Comparison of ENCODE assay signal across 8 mouse cellular contexts in genomic region chr15:102073559-102074069, GRCm38 (mm10). TPM values are rescaled to one million over a fixed set of nuclear protein-coding genes. Genes with fewer than 3 reads are reported as not detected.
A peak's percentile ranks its signal among the peaks of the same experiment; 100 is the strongest.
DNase-seq lines count a peak whose midpoint lies in the region; ATAC-seq lines count a peak whose summit lies in the region.

Eif4b (plus strand) TSS chr15:102073773.

- H3K27me3 ChIP-seq in hindbrain, embryonic 11.5 days (ENCODE audit: control insufficient read depth, insufficient read depth, low read length), result no peaks in the 10 kb centered on the region

- H3K9ac ChIP-seq in hindbrain, embryonic 11.5 days (ENCODE audit: low read depth, low read length), result peak within 1 kb of the TSS; percentile 95

- peak within 1 kb of the TSS; percentile 81 for H3K4me2 ChIP-seq in hindbrain, embryonic 11.5 days (replicated peaks; ENCODE audit: low read depth, low read length)

- no peaks in the 10 kb centered on the region for H3K36me3 ChIP-seq in hindbrain, embryonic 11.5 days (ENCODE audit: control insufficient read depth, insufficient read depth, low read length)

- H3K9me3 ChIP-seq in hindbrain, embryonic 11.5 days (ENCODE audit: control insufficient read depth, low read length), result no peaks in the 10 kb centered on the region

- H3K4me1 ChIP-seq in hindbrain, embryonic 11.5 days (replicated peaks; ENCODE audit: control insufficient read depth, insufficient read depth, low read length), result peaks cover 4% of the 10 kb centered on the region; the same call in 1 of the 2 replicates

- WGBS in hindbrain, embryonic 11.5 days, result under 1% methylated on average over 51 of the region's 58 CpGs

- ATAC-seq in hindbrain, embryonic 11.5 days (ENCODE audit: low FRiP score), result peak; percentile 93

- DNase-seq in Muller cell, postnatal 12 days (ENCODE audit: inconsistent ontology term), result peak; percentile 100
- peak; percentile 99 for DNase-seq in cerebellum, adult 9-11 months
- DNase-seq in frontal cortex, adult 2 months (ENCODE audit: extremely low spot score in 1 of 2, low spot score in 1 of 2), result peak; percentile 97 to 99
- DNase-seq in hindbrain, embryonic 11.5 days (ENCODE audit: low spot score), result peak; percentile 99
- peak; percentile 99 for DNase-seq in layer of hippocampus, postnatal 10 days (ENCODE audit: low spot score in 2 of 2)
- DNase-seq in lung, postnatal 10 days, result peak; percentile 100
- DNase-seq in ovary, postnatal 36 days (ENCODE audit: low spot score), result peak; percentile 99
- DNase-seq in thymus, postnatal 25 days, result peak; percentile 98

- H3K4me3 ChIP-seq in hindbrain, embryonic 11.5 days (ENCODE audit: low read depth, low read length), result peak within 1 kb of the TSS; percentile 94

- H3K27ac ChIP-seq in hindbrain, embryonic 11.5 days (ENCODE audit: low read depth, low read length), result peak within 1 kb of the TSS; percentile 93

RNA-seq across cellular contexts. Expression of gene Eif4b, which starts in this region (rescaled TPM):
- polyA plus RNA-seq in frontal cortex, adult 2 months (2012; rRNA removed), result 108 and 115 TPM in 2 replicates
- polyA plus RNA-seq in hindbrain, embryonic 11.5 days (2014; fragmentation: Nextera tagmentation; extraction: Ambion mirVana), result 85.0 and 103 TPM in 2 replicates
- total RNA-seq in layer of hippocampus, postnatal 10 days (2021), result 100 to 1,000 TPM; 178 to 181 TPM

Comparison
In these comparisons a context has a peak if more than half of its experiments do, and no peak if none do; other contexts are left out.
1. Peak in every context shown above with its lines: DNase-seq, ATAC-seq, H3K4me3 ChIP-seq and H3K27ac ChIP-seq.